Mouse (Mus musculus): ENCODE data around the gene Crtap. TPM values are rescaled to one million over a fixed set of nuclear protein-coding genes. Genes with fewer than 3 reads are reported as not detected.
"Not testable (repeated sequence)": the region's sequence is repeated elsewhere in the genome, so short reads cannot be mapped to it uniquely, and the experiment has no call there.

Gene Crtap
- total RNA-seq, 2 experiments from 2014 or later, result 6.8 to 7.8 TPM

GRCm38 (mm10) chr9:114399680-114400079, 9.2 kb upstream of the Crtap start:
- DNase-seq (ENCODE audit: low spot score in 2 of 2), result no peak

GRCm38 (mm10) chr9:114395258-114395657, 4.8 kb upstream of the Crtap start:
- DNase-seq (ENCODE audit: low spot score in 2 of 2), result no peak

GRCm38 (mm10) chr9:114394677-114395076, 4.2 kb upstream of the Crtap start:
- no peak for DNase-seq (ENCODE audit: low spot score in 2 of 2)

GRCm38 (mm10) chr9:114394136-114394535, 3.7 kb upstream of the Crtap start:
- DNase-seq (ENCODE audit: low spot score in 2 of 2), result not testable (repeated sequence)

- no peak for DNase-seq (ENCODE audit: low spot score in 2 of 2)
These were observed 237 bp upstream of the Crtap start for GRCm38 (mm10) chr9:114390749-114391075.

GRCm38 (mm10) chr9:114389371-114389904, 1.0 kb downstream of the Crtap start:
- no peak for DNase-seq (ENCODE audit: low spot score in 2 of 2)

GRCm38 (mm10) chr9:114388701-114389370, 1.6 kb downstream of the Crtap start:
- DNase-seq (ENCODE audit: low spot score in 2 of 2), result no peak

GRCm38 (mm10) chr9:114388288-114388687, 2.2 kb downstream of the Crtap start:
- DNase-seq (ENCODE audit: low spot score in 2 of 2), result no peak

GRCm38 (mm10) chr9:114387086-114387485, 3.4 kb downstream of the Crtap start:
- no peak for DNase-seq (ENCODE audit: low spot score in 2 of 2)

- no peak for DNase-seq (ENCODE audit: low spot score in 2 of 2)
These were observed 5.3 kb downstream of the Crtap start for GRCm38 (mm10) chr9:114385160-114385559.

- no peak for DNase-seq (ENCODE audit: low spot score in 2 of 2)
These were observed 5.8 kb downstream of the Crtap start for GRCm38 (mm10) chr9:114384691-114385090.

GRCm38 (mm10) chr9:114382936-114383710, 7.4 kb downstream of the Crtap start:
- DNase-seq (ENCODE audit: low spot score in 2 of 2), result no peak

GRCm38 (mm10) chr9:114380881-114381733, 9.4 kb downstream of the Crtap start:
- peak in 1 of 2 experiments; percentile 39 for DNase-seq (ENCODE audit: low spot score in 2 of 2)

GRCm38 (mm10) chr9:114379871-114380270, 10.6 kb downstream of the Crtap start:
- DNase-seq (ENCODE audit: low spot score in 2 of 2), result no peak

- no peak for DNase-seq (ENCODE audit: low spot score in 2 of 2)
These were observed 13.3 kb downstream of the Crtap start for GRCm38 (mm10) chr9:114377168-114377567.

- no peak for DNase-seq (ENCODE audit: low spot score in 2 of 2)
These were observed 15.1 kb downstream of the Crtap start for GRCm38 (mm10) chr9:114375276-114375962.

- DNase-seq (ENCODE audit: low spot score in 2 of 2), result not testable (repeated sequence)
These were observed 18.8 kb downstream of the Crtap start for GRCm38 (mm10) chr9:114371717-114372116.

GRCm38 (mm10) chr9:114369389-114369788, 21.1 kb downstream of the Crtap start:
- peak in 1 of 2 experiments; percentile 22 for DNase-seq (ENCODE audit: low spot score in 2 of 2)

GRCm38 (mm10) chr9:114368471-114368858, 22.0 kb downstream of the Crtap start:
- DNase-seq (ENCODE audit: low spot score in 2 of 2), result no peak

- peak; percentile 84 to 87 for DNase-seq (ENCODE audit: low spot score in 2 of 2)
These were observed 22.5 kb downstream of the Crtap start for GRCm38 (mm10) chr9:114367783-114368470.

Measured in layer of hippocampus, adult 18-20 months (tissue).